Mouse (Mus musculus) cerebral cortex, adult 2 months (tissue): ENCODE measurements around the gene Mrpl46.

ENCODE experiments used
- WGBS: fragments of 180-500 bp; shearing (Covaris S2); methylation state at CpG from one replicate; pipeline ENCODE4 v1.1.7; 2018; 5-methylcytosine and 5-hydroxymethylcytosine counted together

Gene Mrpl46

DNA sequence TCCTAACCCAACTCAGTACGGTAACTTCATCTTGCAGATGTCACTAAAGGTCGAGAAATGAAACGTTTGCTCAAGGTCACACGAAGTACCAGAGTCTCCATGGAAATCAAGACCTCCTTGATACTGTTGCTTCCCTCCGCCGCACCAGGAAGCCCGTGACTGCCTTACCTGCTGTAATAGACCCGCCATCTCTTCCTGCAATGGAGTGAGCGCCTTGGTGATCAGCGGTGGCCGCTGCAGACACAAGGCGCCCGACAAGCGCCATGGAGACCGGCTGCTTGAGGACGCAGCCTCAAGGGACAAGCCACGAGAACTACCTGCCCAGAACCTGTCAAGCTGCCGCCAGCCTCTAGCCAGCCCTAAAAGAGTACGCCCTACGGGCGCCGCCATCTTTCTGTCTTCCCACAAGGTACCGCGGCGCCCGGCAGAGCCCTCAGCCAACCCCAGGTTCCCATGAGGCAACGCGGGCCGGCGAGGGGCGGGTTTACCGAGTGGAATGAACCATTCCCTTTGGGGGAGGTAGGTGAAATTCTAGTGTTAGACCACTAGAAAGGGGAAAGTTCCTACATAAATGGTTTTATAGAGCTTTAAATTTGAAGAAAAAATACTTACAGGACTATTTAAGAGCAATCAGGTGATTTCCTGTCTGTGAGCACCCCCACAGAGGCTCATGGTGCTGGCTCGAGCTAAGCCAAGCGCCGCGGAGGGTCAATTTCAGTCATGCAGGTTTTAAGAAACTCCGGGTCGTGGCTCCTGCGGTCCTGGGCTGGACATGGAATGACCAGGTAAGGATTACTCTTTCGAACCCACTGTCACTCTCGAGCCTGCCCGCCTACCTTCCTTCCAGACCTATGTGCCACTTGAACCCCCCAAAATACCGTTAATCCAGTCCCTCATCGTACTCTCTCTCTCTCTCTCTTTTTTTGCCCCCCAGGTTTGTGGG lies at the start of gene Mrpl46, which contains the start of gene Mrps11:
Gene Mrpl46 (minus strand): TSS at position 893 of the 943 bp plus-strand sequence.
Gene Mrps11 (plus strand): TSS at position 481 of the 943 bp plus-strand sequence.
- under 1% methylated on average over 44 of the region's 44 CpGs for WGBS

DNA sequence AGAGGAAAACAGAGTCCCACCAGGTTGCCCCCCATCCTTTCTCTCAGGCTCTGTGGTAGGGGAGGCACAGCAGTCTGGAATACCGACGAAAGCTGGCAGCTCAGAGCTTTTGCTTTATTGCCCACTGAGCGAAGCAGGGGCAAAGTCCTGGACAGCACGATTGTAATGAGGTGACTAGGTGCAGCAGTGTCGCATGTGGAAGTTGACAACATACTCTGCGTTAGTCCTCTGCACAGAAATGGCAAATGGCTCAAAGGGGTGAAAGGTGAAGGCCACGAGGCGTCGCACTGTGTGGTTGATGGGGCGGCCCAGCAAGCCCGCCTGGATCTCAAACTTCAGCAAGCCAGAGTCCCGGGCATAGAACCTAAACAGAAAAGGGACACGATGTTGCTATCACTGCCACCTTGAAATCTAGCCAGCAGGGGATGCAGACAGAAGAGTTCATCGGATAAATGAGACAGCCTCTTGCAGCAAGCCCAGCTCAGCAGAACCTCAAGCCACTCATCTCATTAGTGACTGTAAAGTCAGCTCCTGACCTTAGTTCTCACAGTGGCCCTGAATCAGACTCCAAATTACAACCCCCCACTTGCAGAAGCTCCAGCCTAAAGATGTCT lies 44.5 kb upstream of the Mrpl46 start:
- WGBS = 93% methylated on average over 14 of the region's 14 CpGs

DNA sequence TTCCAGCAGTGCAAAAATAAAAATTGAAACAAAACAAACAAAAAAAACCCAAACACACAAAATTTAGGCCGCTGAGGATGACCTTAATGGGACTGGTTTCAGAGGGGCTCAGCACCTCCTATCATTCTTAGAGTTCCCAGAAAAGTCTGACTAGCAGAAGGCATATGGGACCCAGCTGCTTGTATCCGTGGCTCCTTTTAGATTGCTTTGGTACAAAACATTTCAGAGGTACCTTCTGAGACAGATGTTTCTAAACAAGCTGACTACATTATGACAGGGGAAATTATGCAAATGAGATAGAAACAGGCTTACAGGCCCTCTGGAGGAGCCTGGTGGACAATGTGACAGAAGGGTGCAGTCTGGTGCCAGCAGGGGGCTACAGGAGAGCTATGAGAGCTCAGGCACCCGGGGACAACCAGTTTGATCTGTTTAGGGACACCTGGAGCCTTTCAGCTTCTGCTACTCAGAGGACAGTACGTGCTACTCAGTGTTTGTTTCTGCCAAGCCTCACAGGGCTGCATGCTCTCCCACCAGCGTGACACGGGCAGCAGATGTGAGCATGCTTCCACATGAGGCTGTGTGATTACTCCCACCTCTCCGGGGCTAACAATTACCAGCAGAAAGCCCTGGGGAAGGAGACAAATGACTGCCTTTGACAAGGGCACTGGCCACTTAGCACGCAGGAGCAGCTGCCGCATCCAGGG lies 43.5 kb upstream of the Mrpl46 start:
- 57% methylated on average over 9 of the region's 9 CpGs for WGBS

- 86% methylated on average over 12 of the region's 12 CpGs for WGBS
These were observed 35.0 kb upstream of the Mrpl46 start for GRCm38 (mm10) chr7:78818336-78818735.

GRCm38 (mm10) chr7:78813791-78814190 lies 30.5 kb upstream of the Mrpl46 start:
- 82% methylated on average over 6 of the region's 6 CpGs for WGBS

- WGBS = 89% methylated on average over 4 of the region's 4 CpGs
These were observed 23.9 kb upstream of the Mrpl46 start for GRCm38 (mm10) chr7:78807192-78807591.

- WGBS = 82% methylated on average over 3 of the region's 3 CpGs
These were observed 20.5 kb upstream of the Mrpl46 start for GRCm38 (mm10) chr7:78803841-78804240.

GRCm38 (mm10) chr7:78799730-78800496 lies 16.6 kb upstream of the Mrpl46 start:
- WGBS = 75% methylated on average over 9 of the region's 9 CpGs

DNA sequence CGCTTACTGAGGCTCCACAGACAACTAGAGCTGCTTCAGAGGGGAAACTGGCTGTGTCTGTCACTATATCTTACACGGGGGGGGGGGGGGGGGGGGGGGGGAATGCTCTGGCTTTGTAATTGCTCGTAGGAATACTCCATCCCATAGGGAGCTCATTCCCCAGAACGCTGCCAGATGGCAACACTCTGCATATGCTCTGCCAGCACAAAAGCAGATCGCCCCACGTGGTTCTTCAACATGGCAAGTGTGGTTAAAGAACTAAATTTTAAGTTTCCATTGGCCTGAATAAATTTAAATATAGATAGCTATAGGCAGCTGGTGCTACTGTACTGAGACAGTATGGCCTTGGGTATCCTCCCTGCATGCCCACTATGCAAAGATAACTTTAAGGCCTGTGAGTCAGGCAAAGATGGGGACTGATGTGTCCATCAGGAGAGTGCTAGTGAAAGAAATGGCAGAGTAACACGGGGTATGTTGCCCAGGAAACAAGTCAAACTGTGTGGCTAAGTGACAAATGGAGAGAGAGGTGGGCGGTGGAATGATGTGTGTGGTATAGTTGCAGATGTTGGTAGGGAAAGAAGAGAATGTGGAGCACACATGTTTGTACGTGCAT lies 14.6 kb upstream of the Mrpl46 start:
- WGBS = 25% methylated on average over 8 of the region's 9 CpGs

- WGBS = 62% methylated on average over 3 of the region's 3 CpGs
These were observed 13.3 kb upstream of the Mrpl46 start for GRCm38 (mm10) chr7:78796624-78797023.

GRCm38 (mm10) chr7:78794571-78795092 lies 11.3 kb upstream of the Mrpl46 start:
- WGBS = 43% methylated on average over 6 of the region's 6 CpGs

DNA sequence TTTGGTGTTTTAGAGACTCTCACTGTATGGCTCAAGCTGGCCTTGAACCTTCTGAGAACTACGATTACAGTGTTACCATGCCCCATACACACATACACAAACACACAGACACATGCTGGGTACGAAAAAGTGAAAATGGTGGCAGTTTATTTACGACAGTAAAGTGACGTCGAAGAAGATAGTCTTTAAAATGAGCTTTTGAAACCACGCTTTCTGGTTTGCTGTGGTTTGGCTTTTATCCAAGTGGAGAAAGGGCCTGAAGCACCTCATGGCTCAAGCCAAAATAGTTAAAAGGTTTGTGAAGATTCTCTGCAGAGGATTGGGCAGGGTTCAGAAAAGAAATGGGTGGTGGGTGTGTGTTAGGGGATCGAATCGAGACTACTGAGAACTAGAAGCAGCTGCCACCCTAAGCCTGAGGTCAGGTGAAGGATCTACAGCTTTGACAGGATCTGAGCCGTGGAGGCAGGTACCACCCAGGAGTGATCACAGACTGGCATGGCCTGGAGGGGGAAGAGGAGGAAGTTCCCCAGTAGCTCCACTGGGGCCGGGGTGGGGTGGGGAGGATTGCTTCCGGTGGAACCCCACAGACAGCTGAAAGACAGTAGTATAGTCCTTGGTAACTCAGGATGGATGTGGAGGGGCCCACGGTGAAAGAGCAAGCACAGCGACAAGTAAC lies 10.7 kb upstream of the Mrpl46 start:
- 89% methylated on average over 13 of the region's 13 CpGs for WGBS

DNA sequence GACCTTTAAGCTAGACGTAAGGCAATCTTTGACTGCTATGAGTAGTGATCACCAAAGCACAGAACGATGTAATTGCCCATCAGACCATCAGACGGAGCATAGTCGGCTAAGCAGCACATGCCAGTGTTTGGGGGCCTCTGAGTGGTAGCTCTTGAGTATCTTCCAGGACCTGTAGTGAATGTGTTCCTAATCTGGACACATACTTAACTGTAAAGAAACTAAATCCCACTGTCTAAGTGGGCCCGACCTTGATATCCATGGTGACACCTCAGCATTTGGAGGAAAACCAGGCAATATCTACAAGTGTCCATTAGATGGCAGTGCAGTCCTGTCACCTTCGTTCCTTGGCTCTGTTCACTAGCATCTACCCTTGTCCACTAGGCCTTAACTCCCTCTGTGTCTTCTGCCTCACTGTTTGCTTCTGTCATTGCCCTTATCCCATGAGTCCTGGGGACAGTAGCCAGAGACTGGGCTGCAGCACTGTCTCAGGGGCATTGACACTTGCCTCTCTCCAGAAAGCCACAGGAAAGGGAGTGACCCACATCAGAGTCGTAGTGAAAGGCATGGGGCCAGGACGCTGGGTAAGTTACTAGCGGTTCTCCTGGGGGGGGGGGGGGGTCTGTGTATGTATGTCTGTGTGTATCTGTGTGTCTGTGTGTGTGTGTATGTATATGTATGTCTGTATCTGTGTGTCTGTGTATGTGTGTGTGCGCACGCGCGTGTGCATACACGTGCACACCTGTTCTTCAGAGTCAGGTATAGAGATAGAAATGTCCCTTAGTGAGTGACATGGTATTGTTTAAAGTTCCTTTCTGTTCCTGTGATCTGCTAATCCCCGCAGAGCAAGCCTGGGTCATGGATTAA lies 8.3 kb upstream of the Mrpl46 start:
- WGBS = 75% methylated on average over 15 of the region's 15 CpGs

DNA sequence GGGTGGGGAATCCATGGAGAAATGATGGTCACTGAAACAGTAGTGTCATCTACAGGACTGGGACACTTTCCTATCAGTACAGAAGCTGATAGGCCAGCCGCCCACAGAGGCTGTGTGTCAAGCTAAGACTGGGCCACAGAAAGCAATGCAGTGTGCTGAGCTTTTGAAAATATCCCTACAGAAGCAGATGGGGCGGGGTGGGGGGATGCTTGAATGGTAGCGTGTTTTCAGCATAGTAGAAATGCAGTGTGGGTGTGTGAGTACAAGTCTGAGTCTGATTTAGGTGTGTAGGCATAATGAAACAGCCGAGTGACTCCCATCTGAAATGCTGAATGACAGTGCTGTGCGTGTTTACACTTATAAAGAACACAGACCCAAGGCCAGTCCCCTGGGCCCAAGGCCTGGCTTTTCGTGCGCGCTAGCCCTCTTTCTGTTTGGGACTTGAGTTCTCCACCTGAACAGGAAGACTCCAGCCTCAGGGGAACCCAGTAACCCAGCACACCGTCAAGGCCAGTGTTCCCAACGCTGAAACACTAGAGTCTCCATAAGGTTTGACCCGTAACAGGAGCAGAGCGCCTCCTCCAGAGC lies 4.6 kb upstream of the Mrpl46 start:
- 74% methylated on average over 12 of the region's 12 CpGs for WGBS

- 57% methylated on average over 5 of the region's 5 CpGs for WGBS
These were observed 2.6 kb upstream of the Mrpl46 start for GRCm38 (mm10) chr7:78785906-78786305.

DNA sequence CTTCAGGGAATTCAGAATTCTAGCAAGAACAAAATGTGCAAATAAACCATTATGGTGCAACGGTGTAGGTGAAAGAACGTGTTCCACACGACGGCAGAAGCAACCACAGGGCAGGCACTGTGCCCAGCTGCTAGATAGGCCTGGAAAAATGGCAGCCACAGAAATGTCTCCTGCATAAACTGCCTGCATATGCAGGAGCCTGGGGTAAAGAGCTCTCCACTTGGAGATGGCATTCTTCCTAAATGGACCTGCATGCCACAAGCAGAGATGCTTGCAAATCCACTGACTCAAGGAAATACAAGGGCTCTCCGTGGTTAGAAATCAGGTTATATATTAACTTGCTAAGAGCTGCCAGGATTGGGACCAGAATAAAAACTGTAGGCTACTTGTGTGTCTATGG lies 4.6 kb downstream of the Mrpl46 start:
- WGBS = 80% methylated on average over 5 of the region's 5 CpGs

- 90% methylated on average over 5 of the region's 5 CpGs for WGBS
These were observed 12.4 kb downstream of the Mrpl46 start for GRCm38 (mm10) chr7:78770936-78771335.

DNA sequence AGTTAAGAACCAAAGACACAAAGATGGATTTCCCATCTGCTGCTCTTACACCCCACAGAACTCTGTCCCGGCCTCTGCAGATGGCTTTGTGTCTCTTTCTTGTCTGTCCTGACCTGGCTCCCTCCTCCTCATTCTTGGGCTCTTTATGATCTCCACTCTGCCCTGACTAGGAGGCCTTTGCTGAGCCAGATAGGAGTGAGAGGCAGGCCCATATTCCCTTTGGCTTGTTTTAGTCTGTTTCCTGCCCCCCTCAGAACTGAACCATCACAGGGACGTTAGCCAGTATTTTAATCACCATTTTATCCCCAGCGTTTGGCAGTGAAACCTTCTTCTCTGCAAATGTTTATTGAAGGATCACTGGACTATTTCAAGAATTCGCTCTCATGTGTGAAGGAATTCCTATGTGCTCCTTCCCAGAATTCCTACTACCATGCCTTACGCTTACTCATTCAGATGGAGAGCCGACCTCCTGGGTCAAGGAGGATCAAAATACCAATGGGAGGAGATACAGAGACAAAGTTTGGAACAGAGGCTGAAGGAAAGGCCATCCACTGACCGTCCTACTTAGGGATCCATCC lies 14.2 kb downstream of the Mrpl46 start:
- 53% methylated on average over 7 of the region's 7 CpGs for WGBS
